Mouse (Mus musculus) urinary bladder, adult 18-20 months (tissue): ENCODE data around the gene Homez.

Experiments used
- DNase-seq, 2 experiments: peaks; one replicate each; pipeline ENCODE4 v3.0.0; 2022; ENCODE audit warnings: low spot score in 2 of 2, mixed read lengths in 2 of 2

Gene Homez

DNA sequence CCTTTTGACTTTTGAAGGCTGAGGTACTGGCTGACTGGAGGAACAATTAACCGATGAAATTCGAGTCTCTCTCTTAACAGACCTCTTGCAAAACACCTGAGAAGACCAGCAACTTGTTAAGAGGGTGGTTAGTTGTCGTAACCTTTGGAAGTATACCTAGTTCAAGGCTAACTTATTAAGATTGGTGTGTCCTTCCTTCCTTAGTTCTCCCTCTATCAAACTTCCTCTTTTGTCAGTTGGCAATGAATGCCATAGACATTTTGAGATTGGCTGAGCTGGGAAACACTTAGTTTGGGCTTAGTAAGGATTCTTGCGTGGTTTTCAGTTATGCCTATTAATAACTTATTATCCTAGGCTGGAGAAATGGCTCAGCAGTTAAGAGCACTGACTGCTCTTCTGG lies 2.7 kb downstream of the Homez start:
- DNase-seq = no peak

DNA sequence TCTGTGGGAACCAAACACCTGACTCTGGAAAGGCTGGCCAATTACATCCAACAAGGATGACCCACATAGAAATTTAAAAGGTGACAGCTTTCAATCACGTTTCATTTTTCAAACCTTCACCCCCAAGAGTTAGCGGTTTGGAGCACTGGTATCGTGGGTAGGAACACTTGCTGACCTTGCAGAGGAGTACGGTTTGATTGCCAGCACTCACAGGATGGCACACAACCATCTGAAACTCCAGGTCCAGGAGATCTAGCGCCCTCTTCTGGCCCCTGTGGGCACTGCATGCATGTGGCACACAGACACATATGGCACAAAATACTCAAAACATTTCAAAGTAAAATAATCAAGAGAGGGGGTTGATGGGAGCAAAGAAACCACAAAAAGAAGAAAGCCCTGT lies 3.8 kb downstream of the Homez start:
- DNase-seq = no peak

DNA sequence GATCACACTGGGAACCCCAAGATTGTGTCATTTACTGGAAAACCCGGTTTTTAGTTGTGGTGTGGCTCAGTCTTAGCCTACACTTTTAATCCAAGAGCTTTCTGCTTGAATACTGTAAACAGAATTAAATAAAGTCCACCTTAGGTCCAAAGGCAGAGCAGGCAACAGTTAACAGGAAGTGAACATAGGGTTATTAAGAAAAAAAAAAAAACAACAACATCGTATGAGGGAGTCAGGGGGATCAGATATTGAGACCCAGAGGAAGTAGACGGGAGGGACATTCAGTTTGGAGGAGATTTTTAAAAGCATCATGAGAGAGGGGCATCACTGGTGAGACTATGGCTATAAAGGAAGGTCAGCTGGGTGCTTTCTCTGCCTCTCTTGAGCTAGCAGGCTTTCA lies 4.5 kb downstream of the Homez start:
- no peak for DNase-seq

DNA sequence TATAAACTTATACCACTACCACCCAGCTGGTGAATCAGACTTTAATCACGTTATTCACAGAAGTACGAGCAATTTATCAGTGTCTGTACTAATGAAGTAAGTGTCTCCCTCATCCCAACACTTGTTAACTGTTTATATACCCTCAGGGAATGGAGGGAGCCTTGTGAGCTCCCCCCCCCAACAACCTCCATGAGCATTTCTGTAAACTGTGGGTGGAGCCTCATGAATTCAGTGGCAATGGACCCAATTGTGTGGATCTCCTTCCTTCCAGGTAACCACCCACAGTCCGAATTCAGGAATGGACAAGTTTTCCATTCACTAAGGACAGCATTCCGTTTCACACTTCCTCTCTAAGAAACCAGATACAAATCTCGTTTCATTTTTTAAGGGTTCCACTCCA lies 5.1 kb downstream of the Homez start:
- DNase-seq = no peak

DNA sequence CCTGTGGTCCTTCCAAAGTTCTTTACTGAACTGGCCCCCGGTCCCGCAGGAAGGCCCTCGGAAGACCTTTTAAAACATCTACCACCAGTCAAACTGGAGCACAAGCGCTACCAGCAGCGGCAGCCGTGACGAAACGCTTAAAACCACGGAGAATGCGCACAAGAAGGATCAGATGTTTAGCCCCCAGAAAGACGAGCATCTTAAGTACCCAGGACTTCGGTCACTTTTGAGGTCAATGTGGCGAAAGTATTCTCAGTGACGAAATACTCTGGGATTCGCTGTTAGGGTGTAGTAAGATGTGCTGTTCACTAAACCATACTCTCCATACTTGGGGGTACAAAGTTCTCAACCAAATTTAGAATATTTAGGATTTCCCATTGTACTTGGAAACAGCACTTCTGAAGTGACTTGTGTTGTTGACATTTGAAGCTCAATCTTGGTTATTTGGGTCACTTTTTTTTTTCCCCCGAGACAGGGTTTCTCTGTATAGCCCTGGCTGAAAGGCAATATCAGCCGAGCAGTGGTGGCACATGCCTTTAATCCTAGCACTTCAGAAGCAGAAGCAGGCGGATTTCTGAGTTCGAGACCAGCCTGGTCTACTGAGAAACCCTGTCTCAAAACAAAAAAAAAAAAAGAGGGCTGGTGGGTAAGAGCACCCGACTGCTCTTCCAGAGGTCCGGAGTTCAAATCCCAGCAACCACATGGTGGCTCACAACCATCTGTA lies 6.3 kb downstream of the Homez start:
- no peak for DNase-seq

GRCm38 (mm10) chr14:54863501-54864312 lies 7.1 kb downstream of the Homez start:
- DNase-seq = peak; percentile 68 to 88

GRCm38 (mm10) chr14:54860511-54860910 lies 10.2 kb downstream of the Homez start:
- DNase-seq = peak in 1 of 2 experiments; percentile 43

GRCm38 (mm10) chr14:54857891-54858290 lies 12.9 kb downstream of the Homez start:
- no peak for DNase-seq

- DNase-seq = no peak
These were observed 14.1 kb downstream of the Homez start for GRCm38 (mm10) chr14:54856703-54857102.

DNA sequence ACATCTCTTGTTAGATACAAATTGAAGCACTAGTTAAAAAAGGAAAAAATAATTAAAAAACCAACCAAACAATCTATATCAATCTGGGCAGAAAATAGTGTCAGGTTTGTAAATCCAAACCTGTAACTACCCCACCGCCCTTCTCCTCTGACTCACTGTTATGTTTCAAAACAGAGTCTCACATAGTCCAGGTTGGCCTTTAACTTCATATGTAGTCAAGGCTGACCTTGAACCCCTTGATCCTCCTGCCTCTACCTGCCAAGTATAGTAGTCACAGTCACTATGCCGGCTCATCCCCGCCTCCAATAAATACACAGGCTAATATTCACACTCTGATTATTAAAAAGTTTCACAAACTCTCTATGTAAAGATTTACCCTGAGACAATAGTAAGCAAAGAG lies 15.0 kb downstream of the Homez start:
- DNase-seq = no peak

- DNase-seq = peak in 1 of 2 experiments; percentile 27
These were observed 27.3 kb downstream of the Homez start for GRCm38 (mm10) chr14:54843461-54843860.

DNA sequence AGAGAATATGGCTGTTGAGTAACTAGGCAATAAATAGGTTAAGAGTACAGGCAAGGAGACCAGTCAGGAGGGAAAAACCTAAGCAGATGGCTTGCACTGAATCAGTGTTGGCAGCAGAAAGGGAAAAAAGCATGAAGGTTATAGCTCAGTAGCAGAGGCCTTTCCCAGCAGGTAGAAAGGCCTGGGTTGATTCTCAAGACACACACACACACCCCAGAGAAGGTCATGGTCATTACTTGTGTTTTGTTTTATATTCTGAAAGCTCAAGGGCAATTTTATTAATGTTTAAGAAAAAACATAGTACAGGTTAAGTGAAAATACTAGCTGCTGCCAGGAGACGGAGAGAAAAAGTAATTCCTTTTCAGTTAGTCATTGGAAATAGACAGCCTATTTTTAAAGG lies 47.0 kb downstream of the Homez start:
- no peak for DNase-seq

DNA sequence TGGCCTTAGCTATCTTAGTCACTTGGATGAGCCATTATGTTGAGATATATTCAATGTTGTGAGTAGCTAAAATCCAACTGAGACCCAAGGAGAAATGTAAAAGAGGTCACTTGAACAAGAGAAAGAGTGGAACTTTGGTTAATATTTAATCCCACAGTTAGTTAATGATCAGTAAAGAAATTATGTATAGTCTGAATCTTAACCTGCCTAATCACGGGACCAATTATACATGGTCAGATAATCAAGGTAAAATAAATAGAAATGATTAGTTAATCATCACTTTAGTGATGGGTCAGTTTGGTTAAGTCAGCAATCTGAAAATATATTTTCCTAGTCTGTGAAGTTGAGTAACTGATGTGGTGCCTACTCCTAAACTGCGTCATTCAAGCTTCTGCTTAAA lies 48.5 kb downstream of the Homez start:
- DNase-seq = no peak

DNA sequence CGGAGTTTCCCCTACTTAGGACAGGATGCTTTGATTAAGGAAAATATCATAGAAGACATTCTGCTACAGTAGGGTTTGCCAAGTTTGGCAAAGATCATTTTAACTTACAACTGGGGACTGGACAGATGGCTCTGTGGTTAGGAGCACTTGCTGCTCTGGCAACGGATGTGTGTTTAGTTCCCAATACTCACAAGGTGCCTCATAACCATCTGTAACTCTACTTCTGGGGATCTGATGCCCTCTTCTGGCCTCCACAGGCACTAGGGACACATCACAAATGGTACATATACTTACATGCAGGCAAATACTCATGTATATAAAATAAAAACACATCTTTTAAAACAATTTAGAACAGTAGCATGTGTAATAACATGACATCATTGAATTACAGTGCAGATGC lies 53.0 kb downstream of the Homez start:
- no peak for DNase-seq

DNA sequence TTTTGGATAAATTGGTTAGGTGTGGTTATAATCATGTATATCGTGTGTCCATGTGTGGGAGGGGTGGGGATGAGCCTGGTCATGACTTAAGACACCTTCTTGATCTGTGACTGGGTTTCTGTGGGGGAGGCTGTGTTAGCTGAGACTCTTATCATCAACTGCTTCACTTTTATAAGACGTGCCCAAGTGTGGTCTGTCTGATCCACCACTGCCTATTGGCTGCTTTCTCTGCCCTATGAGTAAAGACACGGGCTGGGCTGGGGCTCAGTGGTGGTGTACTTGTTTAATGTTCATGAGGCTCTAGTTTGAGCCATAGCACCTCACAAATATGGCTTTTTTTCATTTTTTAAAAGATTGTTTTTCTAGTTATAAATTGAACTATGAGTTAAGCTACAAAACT lies 55.0 kb downstream of the Homez start:
- DNase-seq = no peak

DNA sequence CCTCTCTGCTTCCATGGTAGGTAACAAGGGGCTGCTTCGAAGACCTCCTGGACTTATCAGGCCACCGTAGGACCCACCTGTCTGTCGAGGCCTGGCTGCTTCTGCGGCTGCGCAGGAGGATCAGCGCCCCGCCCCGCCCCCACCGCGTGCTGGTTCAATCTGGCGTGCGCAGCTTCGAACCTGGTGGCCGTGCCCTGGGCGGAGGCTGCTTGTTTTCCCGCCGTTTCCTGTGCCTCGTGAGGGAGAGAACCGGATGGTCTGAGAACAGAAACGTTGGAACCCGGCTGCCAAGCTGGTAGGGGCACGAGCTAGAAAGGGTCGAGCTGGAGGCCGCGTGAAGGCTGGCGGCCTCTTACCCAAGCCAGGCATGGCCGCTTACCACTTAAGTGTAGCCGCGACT lies 56.8 kb downstream of the Homez start, which contains the start of gene Rnf212b:
TSS of gene Rnf212b (plus strand) at position 151 of the 400 bp plus-strand sequence.
- DNase-seq = no peak

DNA sequence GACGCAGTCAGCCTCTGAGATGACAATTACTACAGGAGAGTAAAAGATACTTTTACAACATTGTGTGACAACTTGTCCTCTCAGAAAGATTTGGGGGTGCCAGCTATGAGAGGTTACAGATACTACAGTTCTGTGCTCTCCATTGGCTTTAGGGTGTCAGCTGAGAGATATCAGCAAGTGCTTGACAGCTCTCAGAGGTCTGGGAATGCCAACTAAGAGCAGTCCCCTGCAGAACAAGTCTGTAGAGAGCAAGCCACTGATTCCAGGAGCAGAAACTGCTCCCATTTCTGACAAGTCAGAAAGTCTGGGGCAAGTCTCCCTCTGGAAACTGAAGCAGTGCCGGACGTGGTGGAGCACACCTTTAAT lies 61.1 kb downstream of the Homez start:
- DNase-seq = no peak

DNA sequence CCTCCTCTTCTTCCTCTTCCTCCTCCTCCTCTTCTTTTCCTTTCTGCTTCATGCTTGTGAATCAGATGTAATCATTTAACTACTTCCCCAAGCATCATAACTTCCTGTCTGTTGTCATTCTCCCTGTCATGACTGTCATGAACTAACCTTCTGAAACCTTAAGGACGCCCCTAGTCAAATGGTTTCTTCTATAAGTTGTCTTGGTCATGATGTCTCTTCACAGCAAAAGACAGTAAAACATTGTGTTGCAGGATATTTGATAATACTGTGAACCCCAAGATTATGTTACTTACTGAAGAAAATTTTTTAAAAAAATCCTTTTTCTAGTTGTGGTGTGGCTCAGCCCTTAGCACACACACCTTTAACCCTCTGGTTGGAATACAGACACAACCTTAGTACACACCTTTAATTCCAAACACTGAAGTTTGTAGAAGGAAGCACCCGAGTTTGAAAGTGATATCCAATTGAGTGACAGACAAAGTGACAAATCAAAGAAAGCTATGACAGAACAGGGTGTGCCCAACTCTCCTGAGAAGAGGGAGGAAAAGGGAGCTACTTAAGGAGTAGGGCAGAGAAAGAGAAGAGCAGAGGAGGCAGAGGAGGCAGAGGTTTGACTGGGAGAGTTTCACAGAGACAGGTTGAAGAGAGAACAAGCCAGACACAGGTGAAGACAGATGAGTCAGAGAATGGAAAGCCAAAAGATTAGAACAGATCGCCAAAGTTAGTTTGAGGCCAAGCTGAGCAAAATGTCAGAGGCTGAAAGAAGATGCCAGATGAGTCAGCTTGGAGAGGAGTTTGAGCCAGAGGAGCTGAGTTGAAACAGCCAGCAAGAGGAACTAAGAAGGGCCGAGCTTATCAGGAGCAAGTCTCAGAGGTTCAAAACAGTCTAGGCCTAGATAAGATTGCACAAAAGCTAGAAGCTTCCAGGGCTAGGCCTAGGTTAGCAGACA lies 61.8 kb downstream of the Homez start:
- DNase-seq = peak in 1 of 2 experiments; percentile 37

DNA sequence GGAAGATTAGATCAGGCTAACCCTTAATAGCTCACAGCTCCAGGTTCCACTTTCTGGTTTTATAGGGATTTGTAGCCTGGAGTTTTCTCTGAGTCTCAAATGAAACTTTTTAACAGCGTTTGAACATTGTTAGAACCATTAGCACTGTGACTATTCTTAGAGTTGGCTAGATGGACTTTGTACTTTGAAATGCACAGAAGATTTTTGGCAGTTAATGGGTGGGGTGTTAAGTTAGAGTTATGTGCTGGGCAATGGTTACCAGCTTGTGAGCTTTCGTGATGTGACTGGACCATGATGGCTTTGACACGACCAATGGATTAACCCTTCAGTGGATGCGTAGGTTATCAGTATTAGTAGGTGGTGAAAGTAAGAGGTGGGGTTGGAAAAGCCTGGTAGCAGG lies 64.6 kb downstream of the Homez start:
- no peak for DNase-seq
